Mouse (Mus musculus) layer of hippocampus, postnatal 10 days (tissue): ENCODE measurements around the gene Snrnp25. TPM values are rescaled to one million over a fixed set of nuclear protein-coding genes. Genes with fewer than 3 reads are reported as not detected.
"Not testable (repeated sequence)": the region's sequence is repeated elsewhere in the genome, so short reads cannot be mapped to it uniquely, and the experiment has no call there.

Experiments
- DNase-seq, 2 experiments: peaks; one replicate each; pipeline ENCODE4 v3.0.0; 2021; ENCODE audit warnings: low spot score in 2 of 2
- total RNA-seq, 2 experiments: library from RNA; stranded (reverse); gene quantifications; 2 replicates each; pipeline ENCODE4 v1.2.3; 2021

The Snrnp25 gene
- total RNA-seq, 2 experiments from 2014 or later = 28.3 to 29.8 TPM

GRCm38 (mm10) chr11:32194086-32194485, 11.1 kb upstream of the Snrnp25 start:
- no peak for DNase-seq

GRCm38 (mm10) chr11:32194626-32195025, 10.6 kb upstream of the Snrnp25 start:
- no peak for DNase-seq

- no peak for DNase-seq
Observed at GRCm38 (mm10) chr11:32195867-32196540, 9.2 kb upstream of the Snrnp25 start.

- no peak for DNase-seq
Observed at GRCm38 (mm10) chr11:32196727-32197126, 8.5 kb upstream of the Snrnp25 start.

GRCm38 (mm10) chr11:32197766-32198165, 7.4 kb upstream of the Snrnp25 start:
- DNase-seq = no peak

- no peak for DNase-seq
Observed at GRCm38 (mm10) chr11:32198256-32198955, 6.8 kb upstream of the Snrnp25 start.

GRCm38 (mm10) chr11:32199230-32199629, 6.0 kb upstream of the Snrnp25 start:
- no peak for DNase-seq

GRCm38 (mm10) chr11:32200075-32200601, 5.1 kb upstream of the Snrnp25 start, which contains the start of gene Il9r:
Gene Il9r, minus strand, starts transcription at chr11:32200279.
- DNase-seq = no peak

- not testable (repeated sequence) for DNase-seq
Observed at GRCm38 (mm10) chr11:32200992-32201391, 4.2 kb upstream of the Snrnp25 start.

- no peak for DNase-seq
Observed at GRCm38 (mm10) chr11:32201922-32202685, 3.1 kb upstream of the Snrnp25 start.

- no peak for DNase-seq
Observed at GRCm38 (mm10) chr11:32210623-32211022, 5.4 kb downstream of the Snrnp25 start.

- DNase-seq = no peak
Observed at GRCm38 (mm10) chr11:32215372-32216162, 10.4 kb downstream of the Snrnp25 start.

- DNase-seq = peak in 1 of 2 experiments; percentile 80
Observed at GRCm38 (mm10) chr11:32216851-32217250, 11.6 kb downstream of the Snrnp25 start.

GRCm38 (mm10) chr11:32218501-32219050, 13.4 kb downstream of the Snrnp25 start:
- DNase-seq = peak in 1 of 2 experiments; percentile 55

- peak in 1 of 2 experiments; percentile 47 for DNase-seq
Observed at GRCm38 (mm10) chr11:32219287-32219686, 14.1 kb downstream of the Snrnp25 start.

- peak in 1 of 2 experiments; percentile 12 for DNase-seq
Observed at GRCm38 (mm10) chr11:32220607-32221224, 15.5 kb downstream of the Snrnp25 start.

- DNase-seq = peak in 1 of 2 experiments; percentile 55
Observed at GRCm38 (mm10) chr11:32221225-32221950, 16.2 kb downstream of the Snrnp25 start.

GRCm38 (mm10) chr11:32221951-32222409, 16.8 kb downstream of the Snrnp25 start, which contains the start of gene Rhbdf1:
Gene Rhbdf1, minus strand, starts transcription at chr11:32222300.
- peak in 1 of 2 experiments; percentile 65 for DNase-seq
